In genomic region chr19:3906795-3907786, GRCm38 (mm10) we compare ENCODE assay signal across 7 mouse cellular contexts. TPM values are rescaled to one million over a fixed set of nuclear protein-coding genes. Genes with fewer than 3 reads are reported as not detected.
DNase-seq lines count a peak whose midpoint lies in the region; ATAC-seq and TF ChIP-seq lines count a peak whose summit lies in the region.

Gene Tcirg1 (minus strand): TSS chr19:3907133.

- peak within 1 kb of the TSS; percentile 54 for H3K4me3 ChIP-seq in cortical plate, adult 2 months (ENCODE audit: insufficient read depth, low read length)

- peak; percentile 80 for ATAC-seq in inflammation-experienced regulatory T-cells, adult 6 months

- H3K27ac ChIP-seq in cortical plate, adult 2 months (ENCODE audit: insufficient read depth, low read length): no peak within 1 kb of the TSS

- peaks cover 10% of the 10 kb centered on the region; the same call in 1 of the 2 replicates for H3K4me1 ChIP-seq in cortical plate, adult 2 months (ENCODE audit: control insufficient read depth, insufficient read depth, low read length)

- peak; percentile 67 for DNase-seq in ZHBTc4 (ENCODE audit: low read depth, low spot score)
- peak; percentile 84 for DNase-seq in gastrocnemius, postnatal 25 days
- peak; percentile 50 to 56 for DNase-seq in left cerebral cortex, postnatal 36 days (ENCODE audit: low spot score in 2 of 2)
- peak; percentile 70 for DNase-seq in mesoderm, embryonic 11.5 days (ENCODE audit: low read depth, low spot score)
- DNase-seq in skeletal muscle tissue, adult 2 months (ENCODE audit: low read depth, low spot score): peak; percentile 66

- TF ChIP-seq CTCF in cortical plate, adult 2 months (IDR thresholded peaks at IDR 0.05; ENCODE audit: extremely low read depth, insufficient read depth, low read length): no peak

- intact Hi-C loops in left cerebral cortex, postnatal 36 days (cut with DNase I): no loop called here

- TF ChIP-seq POLR2A in cortical plate, adult 2 months (IDR thresholded peaks at IDR 0.05; ENCODE audit: extremely low read depth, insufficient read depth, low read length): peak; percentile 62; the same call in 1 of the 2 replicates

RNA-seq across cellular contexts. Expression of gene Tcirg1, which starts in this region (rescaled TPM):
- polyA plus RNA-seq in cortical plate, adult 2 months (2012; rRNA removed): 34.4 and 38.4 TPM in 2 replicates
- 1 to 10 TPM; 5.2 to 7.0 TPM for total RNA-seq in gastrocnemius, postnatal 25 days (2021)
- 10 to 100 TPM; 57.2 to 85.0 (median 60.4) TPM for polyA plus RNA-seq in inflammation-experienced regulatory T-cells, adult 6 months (2017; shearing (Covaris generic))
- total RNA-seq in left cerebral cortex, postnatal 36 days (2021): 10 to 100 TPM; 15.7 to 19.6 TPM
